In the genomic region with DNA sequence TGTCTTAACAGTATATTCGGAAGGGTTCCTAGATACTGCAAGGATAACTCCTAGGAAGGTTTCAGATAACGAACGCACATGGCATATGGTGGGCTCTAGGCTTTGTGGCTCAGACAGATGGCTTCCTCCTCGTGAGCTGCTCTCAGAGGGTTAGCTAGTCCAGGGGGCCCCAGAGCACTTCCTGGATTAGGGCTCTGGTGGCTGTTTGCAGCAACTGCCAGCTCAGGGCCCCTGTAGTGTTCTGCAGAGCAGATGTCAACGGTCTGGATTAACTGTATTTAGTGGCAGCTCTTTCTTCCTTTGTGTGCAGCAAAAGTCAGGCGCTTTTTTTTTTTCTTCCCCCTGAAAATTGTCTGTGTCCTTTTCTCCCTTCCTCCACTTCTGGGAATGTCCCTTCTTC, we compare ENCODE assay signal across 8 mouse cellular contexts. TPM values are rescaled to one million over a fixed set of nuclear protein-coding genes. Genes with fewer than 3 reads are reported as not detected.
DNase-seq lines count a peak whose midpoint lies in the region; ATAC-seq lines count a peak whose summit lies in the region.

No protein-coding gene starts in this region.

- ATAC-seq in kidney, embryonic 15.5 days (replicated peaks; ENCODE audit: low FRiP score): 0 out of 2 replicates have a peak, but pooled peaks have one; percentile 15
- ATAC-seq in inflammation-experienced regulatory T-cells, adult 6 months: peak; percentile 77
- ATAC-seq in midbrain, embryonic 15.5 days (replicated peaks): peak; percentile 85

- 10% methylated on average over 6 of the region's 6 CpGs for WGBS in kidney, embryonic 15.5 days
- WGBS in midbrain, embryonic 15.5 days: 4% methylated on average over 6 of the region's 6 CpGs

- no peak overlapping the region for H3K9ac ChIP-seq in kidney, embryonic 15.5 days
- peak overlapping the region; percentile 12; the same call in 1 of the 2 replicates for H3K9ac ChIP-seq in midbrain, embryonic 15.5 days

- H3K36me3 ChIP-seq in kidney, embryonic 15.5 days: no peaks in the 10 kb centered on the region
- no peaks in the 10 kb centered on the region for H3K36me3 ChIP-seq in midbrain, embryonic 15.5 days (replicated peaks)

- H3K4me2 ChIP-seq in kidney, embryonic 15.5 days: 0 out of 2 replicates have a peak overlapping the region, but pooled peaks have one; percentile 12
- no peak overlapping the region for H3K4me2 ChIP-seq in midbrain, embryonic 15.5 days

- H3K4me3 ChIP-seq in kidney, embryonic 15.5 days (replicated peaks): no peak overlapping the region
- H3K4me3 ChIP-seq in midbrain, embryonic 15.5 days: no peak overlapping the region

- no peak for DNase-seq in kidney, adult 18-20 months
- peak; percentile 39 for DNase-seq in embryo, embryonic 11.5 days (ENCODE audit: low read depth, low spot score)
- DNase-seq in thymus, postnatal 36 days: peak; percentile 76 to 88
- DNase-seq in adipocyte (ENCODE audit: low spot score): no peak
- DNase-seq in testis, postnatal 14 days (ENCODE audit: low spot score): no peak

- peaks cover 10% of the 10 kb centered on the region for H3K4me1 ChIP-seq in kidney, embryonic 15.5 days
- peaks cover 16% of the 10 kb centered on the region for H3K4me1 ChIP-seq in midbrain, embryonic 15.5 days

- H3K27me3 ChIP-seq in kidney, embryonic 15.5 days: no peaks in the 10 kb centered on the region
- H3K27me3 ChIP-seq in midbrain, embryonic 15.5 days (replicated peaks): no peaks in the 10 kb centered on the region

- no peaks in the 10 kb centered on the region for H3K9me3 ChIP-seq in kidney, embryonic 15.5 days (replicated peaks)
- no peaks in the 10 kb centered on the region for H3K9me3 ChIP-seq in midbrain, embryonic 15.5 days

- H3K27ac ChIP-seq in kidney, embryonic 15.5 days: peak overlapping the region; percentile 47
- peak overlapping the region; percentile 63 for H3K27ac ChIP-seq in midbrain, embryonic 15.5 days

RNA-seq across cellular contexts. Expression of gene Tex26, which starts 11.1 kb away (rescaled TPM):
- polyA plus RNA-seq in kidney, embryonic 15.5 days (2015; fragmentation: Nextera tagmentation; extraction: Ambion mirVana): 0.26 TPM in 1 of 2 replicates, not detected in the other
- polyA plus RNA-seq in inflammation-experienced regulatory T-cells, adult 6 months (2017; shearing (Covaris generic)): not detected
- 0.92 and 1.1 TPM in 2 replicates for polyA plus RNA-seq in midbrain, embryonic 15.5 days (2015; fragmentation: Nextera tagmentation; extraction: Ambion mirVana)

RNA-seq across cellular contexts. Expression of gene Medag, which starts 16.8 kb away (rescaled TPM):
- 0.48 and 0.62 TPM in 2 replicates for polyA plus RNA-seq in kidney, embryonic 15.5 days (2015; fragmentation: Nextera tagmentation; extraction: Ambion mirVana)
- 1 to 10 TPM in 1 of 3 experiments, under 1 TPM in 1, not detected in 1; 0.49 to 1.6 TPM for polyA plus RNA-seq in inflammation-experienced regulatory T-cells, adult 6 months (2017; shearing (Covaris generic))
- polyA plus RNA-seq in midbrain, embryonic 15.5 days (2015; fragmentation: Nextera tagmentation; extraction: Ambion mirVana): 2.6 and 2.7 TPM in 2 replicates

Comparison
In these comparisons a context has a peak if more than half of its experiments do, and no peak if none do; other contexts are left out.
1. ATAC-seq: peak in every context shown above with its lines; median percentile 85 in midbrain, embryonic 15.5 days; 77 in inflammation-experienced regulatory T-cells, adult 6 months; 15 in kidney, embryonic 15.5 days.
2. DNase-seq: peak in embryo, embryonic 11.5 days (single experiment) and thymus, postnatal 36 days (2 of 2); none in kidney, adult 18-20 months (single experiment), adipocyte (single experiment) and testis, postnatal 14 days (single experiment).